Mouse (Mus musculus): Measurements from ENCODE around the gene Usp43.
A peak's percentile ranks its signal among the peaks of the same experiment; 100 is the strongest.

Gene Usp43

GRCm38 (mm10) chr11:67897064-67897560, 24.8 kb downstream of the Usp43 start:
- peak; percentile 22 for DNase-seq (ENCODE audit: low spot score)

- no peak for DNase-seq (ENCODE audit: low spot score)
Measured at GRCm38 (mm10) chr11:67895641-67896040, 26.3 kb downstream of the Usp43 start.

GRCm38 (mm10) chr11:67888521-67888920, 33.4 kb downstream of the Usp43 start:
- peak; percentile 7 for DNase-seq (ENCODE audit: low spot score)

GRCm38 (mm10) chr11:67885921-67886320, 36.0 kb downstream of the Usp43 start:
- DNase-seq (ENCODE audit: low spot score), result no peak

GRCm38 (mm10) chr11:67865521-67866197, 56.3 kb downstream of the Usp43 start:
- DNase-seq (ENCODE audit: low spot score), result no peak

- no peak for DNase-seq (ENCODE audit: low spot score)
Measured at GRCm38 (mm10) chr11:67865100-67865499, 56.9 kb downstream of the Usp43 start.

GRCm38 (mm10) chr11:67861399-67861838, 60.5 kb downstream of the Usp43 start:
- DNase-seq (ENCODE audit: low spot score), result no peak

GRCm38 (mm10) chr11:67860743-67861398, 61.1 kb downstream of the Usp43 start:
- DNase-seq (ENCODE audit: low spot score), result no peak

GRCm38 (mm10) chr11:67858518-67858917, 63.4 kb downstream of the Usp43 start:
- DNase-seq (ENCODE audit: low spot score), result no peak

GRCm38 (mm10) chr11:67855035-67855434, 66.9 kb downstream of the Usp43 start:
- no peak for DNase-seq (ENCODE audit: low spot score)

- no peak for DNase-seq (ENCODE audit: low spot score)
Measured at GRCm38 (mm10) chr11:67853996-67854395, 68.0 kb downstream of the Usp43 start.

GRCm38 (mm10) chr11:67851770-67852169, 70.2 kb downstream of the Usp43 start:
- no peak for DNase-seq (ENCODE audit: low spot score)

GRCm38 (mm10) chr11:67845193-67845592, 76.8 kb downstream of the Usp43 start:
- DNase-seq (ENCODE audit: low spot score), result no peak

GRCm38 (mm10) chr11:67839810-67840209, 82.1 kb downstream of the Usp43 start:
- no peak for DNase-seq (ENCODE audit: low spot score)

- no peak for DNase-seq (ENCODE audit: low spot score)
Measured at GRCm38 (mm10) chr11:67835408-67836078, 86.4 kb downstream of the Usp43 start.

GRCm38 (mm10) chr11:67831820-67832219, 90.1 kb downstream of the Usp43 start:
- DNase-seq (ENCODE audit: low spot score), result no peak

- no peak for DNase-seq (ENCODE audit: low spot score)
Measured at GRCm38 (mm10) chr11:67829530-67829929, 92.4 kb downstream of the Usp43 start.

- no peak for DNase-seq (ENCODE audit: low spot score)
Measured at GRCm38 (mm10) chr11:67828360-67829059, 93.4 kb downstream of the Usp43 start.

- DNase-seq (ENCODE audit: low spot score), result no peak
Measured at GRCm38 (mm10) chr11:67821560-67821959, 100.4 kb downstream of the Usp43 start.

- DNase-seq (ENCODE audit: low spot score), result no peak
Measured at GRCm38 (mm10) chr11:67820221-67820620, 101.7 kb downstream of the Usp43 start.

GRCm38 (mm10) chr11:67819604-67820003, 102.3 kb downstream of the Usp43 start:
- no peak for DNase-seq (ENCODE audit: low spot score)

GRCm38 (mm10) chr11:67811535-67811934, 110.4 kb downstream of the Usp43 start:
- DNase-seq (ENCODE audit: low spot score), result no peak
